Mouse (Mus musculus) cerebellum, postnatal 10 days (tissue): Measurements from ENCODE around the gene Uba52.
"Not testable (repeated sequence)": the region's sequence is repeated elsewhere in the genome, so short reads cannot be mapped to it uniquely, and the experiment has no call there.

Experiments
- DNase-seq, 2 experiments: peaks; one replicate each; pipeline ENCODE4 v3.0.0; 2021; ENCODE audit warnings: mixed read lengths in 2 of 2

Gene Uba52

GRCm38 (mm10) chr8:70530314-70530713 lies 19.7 kb upstream of the Uba52 start:
- DNase-seq, result no peak

DNA sequence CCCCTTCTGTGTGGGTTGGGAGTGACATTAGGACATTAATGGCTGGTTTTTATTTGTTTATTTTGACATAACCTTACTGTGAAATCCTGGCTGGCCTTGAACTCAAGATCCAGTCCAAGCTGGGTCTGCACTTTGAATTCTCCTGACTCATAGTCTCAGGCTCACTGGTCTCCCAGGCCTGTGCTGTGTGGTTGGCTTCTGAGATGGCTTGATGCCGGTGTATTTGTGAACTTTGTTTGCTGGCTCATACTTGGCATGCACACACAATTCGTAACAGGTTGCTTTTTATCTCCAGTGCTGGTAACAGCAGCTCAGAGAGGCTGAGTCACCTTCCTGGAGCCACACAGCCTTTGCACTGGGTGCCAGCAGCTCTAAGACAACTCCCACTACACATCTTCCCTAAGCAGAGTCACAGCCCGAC lies 19.1 kb upstream of the Uba52 start:
- no peak for DNase-seq

- DNase-seq, result no peak
These were observed 18.7 kb upstream of the Uba52 start for GRCm38 (mm10) chr8:70529299-70529698.

GRCm38 (mm10) chr8:70528182-70528797 lies 17.7 kb upstream of the Uba52 start:
- DNase-seq, result no peak

DNA sequence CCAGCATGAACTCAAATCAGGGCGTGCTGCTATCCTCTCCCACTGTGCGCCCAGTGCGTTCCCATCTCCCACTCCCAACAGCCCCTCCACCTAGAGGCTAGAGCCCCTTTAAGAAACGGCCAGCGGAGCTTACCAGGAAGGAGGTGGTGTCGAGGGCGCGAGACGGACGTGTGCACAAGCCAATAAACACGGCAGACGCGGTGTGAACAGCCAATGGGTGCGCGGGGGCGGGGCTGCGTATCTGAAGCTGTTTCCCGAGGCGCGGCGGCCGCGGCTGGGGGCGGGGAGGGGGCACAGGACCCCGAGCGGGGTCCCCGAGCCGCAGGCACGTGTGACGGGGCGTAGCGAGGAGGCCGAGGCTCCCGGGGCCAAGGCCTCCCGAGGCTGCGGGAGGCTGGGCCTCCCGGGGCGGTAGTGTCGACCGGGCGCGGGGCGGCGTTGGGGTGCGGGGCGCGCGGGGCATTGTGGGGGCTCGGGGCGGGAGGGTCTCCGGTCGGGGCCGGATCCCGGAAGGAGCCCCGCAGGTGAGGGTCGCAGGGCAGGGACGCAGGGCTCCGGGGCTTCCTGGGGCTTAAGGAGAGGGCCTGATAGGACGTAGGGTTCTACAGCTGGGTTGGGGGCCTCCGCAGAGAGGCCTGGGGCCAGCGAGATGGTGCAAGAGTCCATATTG lies 17.0 kb upstream of the Uba52 start, which contains the start of the genes Fkbp8 and Kxd1:
TSS of gene Fkbp8 (plus strand) at position 213 of the 670 bp plus-strand sequence.
TSS of gene Kxd1 (minus strand) at position 445 of the 670 bp plus-strand sequence.
- peak; percentile 99 for DNase-seq

GRCm38 (mm10) chr8:70527111-70527511 lies 16.5 kb upstream of the Uba52 start:
- DNase-seq, result no peak

GRCm38 (mm10) chr8:70522592-70523403 lies 12.2 kb upstream of the Uba52 start:
- peak; percentile 97 for DNase-seq

DNA sequence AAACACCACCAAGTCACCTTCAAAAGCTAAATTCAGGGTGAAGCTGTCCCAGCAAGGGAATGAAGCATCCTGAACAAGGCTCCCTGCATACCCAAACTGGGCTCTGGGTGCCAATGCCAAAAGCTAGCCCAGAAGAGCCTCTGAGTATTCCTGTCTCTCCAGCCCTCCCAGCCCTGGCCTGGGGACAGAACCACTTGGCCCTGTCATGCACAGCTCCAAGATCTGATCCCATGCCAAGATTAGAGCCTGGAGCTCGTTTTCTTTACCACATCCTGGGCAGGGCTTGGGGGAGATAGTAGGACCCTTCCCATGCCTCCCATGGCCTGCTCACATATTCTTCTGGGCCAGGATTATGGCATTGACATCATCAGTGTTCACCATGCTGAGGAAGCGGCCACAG lies 9.0 kb upstream of the Uba52 start:
- DNase-seq, result no peak

DNA sequence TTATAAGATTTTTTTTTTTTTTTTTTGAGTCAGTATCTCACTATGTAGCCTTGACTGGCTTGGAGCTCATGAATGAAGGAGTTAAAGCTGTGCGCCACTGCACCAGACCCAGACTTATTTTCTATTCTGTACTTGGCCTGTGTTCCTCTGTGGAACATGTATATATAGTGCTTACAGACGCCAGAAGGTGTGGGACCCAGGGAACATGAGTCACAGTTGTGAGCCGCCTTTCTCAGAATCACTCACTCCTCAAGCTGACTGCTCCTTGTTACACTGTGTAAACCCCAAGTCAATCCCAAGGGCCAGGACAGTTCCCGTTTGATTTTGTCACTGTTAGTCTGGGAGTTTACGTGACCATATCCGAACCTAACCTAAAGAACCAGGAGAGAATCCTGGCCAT lies 8.4 kb upstream of the Uba52 start:
- no peak for DNase-seq

GRCm38 (mm10) chr8:70517940-70518643 lies 7.5 kb upstream of the Uba52 start:
- no peak for DNase-seq

GRCm38 (mm10) chr8:70513441-70513840 lies 2.8 kb upstream of the Uba52 start:
- no peak for DNase-seq

- no peak for DNase-seq
These were observed 1.8 kb upstream of the Uba52 start for GRCm38 (mm10) chr8:70512253-70512903.

DNA sequence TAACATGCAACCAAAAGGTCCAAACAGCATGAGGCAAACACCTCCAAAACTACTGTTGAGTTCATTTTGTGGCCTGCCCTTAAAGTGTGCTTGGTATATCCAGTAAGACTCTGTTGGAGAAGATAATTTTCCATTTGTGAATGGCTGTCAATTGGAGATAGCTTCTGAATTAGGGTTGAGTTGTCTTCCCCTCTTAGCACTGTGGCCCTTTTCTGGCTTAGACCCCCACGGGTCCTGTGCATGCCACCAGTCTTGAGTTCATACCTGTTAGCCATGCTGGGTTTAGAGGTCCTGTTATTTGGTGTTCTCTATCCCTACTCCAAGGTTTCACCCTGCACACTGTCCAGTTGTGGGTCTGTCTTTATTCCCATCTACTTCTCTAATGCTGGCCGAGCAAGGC lies 1.2 kb upstream of the Uba52 start:
- DNase-seq, result no peak

- DNase-seq, result not testable (repeated sequence)
These were observed 573 bp upstream of the Uba52 start for GRCm38 (mm10) chr8:70511174-70511573.

GRCm38 (mm10) chr8:70509281-70509952 lies 1.2 kb downstream of the Uba52 start:
- no peak for DNase-seq

DNA sequence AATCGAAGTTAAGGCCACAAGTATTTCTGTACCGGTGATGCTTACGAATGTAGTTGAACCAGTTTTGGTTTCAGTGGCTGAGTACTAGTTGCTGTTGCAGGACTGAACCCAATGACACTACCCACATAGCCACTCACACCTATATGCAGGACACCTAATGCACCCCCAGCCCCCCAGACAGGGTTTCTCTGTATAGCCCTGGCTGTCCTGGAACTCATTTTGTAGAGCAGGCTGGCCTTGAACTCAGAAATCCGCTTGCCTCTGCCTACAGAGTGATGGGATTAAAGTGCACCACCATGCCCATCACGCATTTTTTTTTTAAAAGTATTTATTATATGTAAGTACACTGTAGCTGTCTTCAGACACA lies 3.6 kb downstream of the Uba52 start:
- DNase-seq, result no peak

GRCm38 (mm10) chr8:70506328-70507026 lies 4.1 kb downstream of the Uba52 start, which contains the start of gene Rex1bd:
Rex1bd (minus strand) TSS chr8:70506752.
- DNase-seq, result peak; percentile 97 to 98

DNA sequence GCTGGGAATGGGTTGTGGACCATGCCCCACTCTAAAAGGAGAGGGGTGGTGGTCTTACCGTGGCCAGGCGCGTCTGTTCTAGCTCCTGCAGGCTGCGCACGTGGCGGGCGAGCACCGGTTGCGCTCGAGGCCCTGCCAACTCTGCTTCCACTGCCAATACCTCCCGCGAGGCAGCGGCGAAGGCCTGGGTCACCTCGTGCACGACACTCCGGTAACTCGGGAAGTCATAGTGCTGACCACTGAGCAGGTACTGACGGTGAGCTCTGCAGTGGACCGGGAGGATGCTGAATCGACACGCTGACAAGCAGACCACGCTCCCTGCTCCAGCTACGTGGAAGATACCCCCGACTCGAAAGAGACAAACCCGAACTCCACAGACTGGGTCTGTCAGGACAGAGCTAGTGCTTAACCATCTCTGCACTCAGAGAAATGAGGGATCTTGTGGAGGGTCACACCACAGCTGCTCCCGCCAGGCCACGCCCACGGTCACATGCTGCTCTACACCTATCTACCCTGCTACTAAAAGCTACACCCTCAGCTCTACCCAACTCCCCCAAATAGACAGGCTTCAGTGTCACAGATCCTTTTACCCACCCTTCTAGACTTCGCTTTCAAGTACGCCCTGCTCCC lies 4.8 kb downstream of the Uba52 start:
- peak in 1 of 2 experiments; percentile 49 for DNase-seq

DNA sequence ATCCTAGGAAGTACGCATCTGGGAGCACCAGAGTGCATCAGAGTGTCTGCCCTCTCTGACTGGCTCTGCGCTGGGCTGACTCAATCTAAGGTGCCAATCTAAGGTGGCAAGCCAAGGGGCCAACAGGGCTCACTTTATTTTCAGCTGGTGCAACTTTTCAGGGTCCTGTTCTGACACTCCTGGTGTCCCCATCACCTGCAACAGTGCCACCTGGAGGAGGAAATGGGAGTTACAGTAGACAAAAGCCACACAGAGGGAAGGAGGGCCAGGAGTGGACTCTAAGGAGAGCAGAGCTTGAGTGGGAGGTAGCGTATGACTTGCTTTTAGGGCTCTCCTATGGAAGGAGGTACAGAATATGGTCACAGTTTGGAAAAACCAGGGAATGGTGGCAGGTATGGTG lies 5.8 kb downstream of the Uba52 start:
- DNase-seq, result peak; percentile 94 to 97

GRCm38 (mm10) chr8:70504291-70504716 lies 6.3 kb downstream of the Uba52 start:
- DNase-seq, result peak; percentile 72 to 80
